Mouse (Mus musculus): ENCODE measurements around the gene Pfkfb1.

Pfkfb1 gene

DNA sequence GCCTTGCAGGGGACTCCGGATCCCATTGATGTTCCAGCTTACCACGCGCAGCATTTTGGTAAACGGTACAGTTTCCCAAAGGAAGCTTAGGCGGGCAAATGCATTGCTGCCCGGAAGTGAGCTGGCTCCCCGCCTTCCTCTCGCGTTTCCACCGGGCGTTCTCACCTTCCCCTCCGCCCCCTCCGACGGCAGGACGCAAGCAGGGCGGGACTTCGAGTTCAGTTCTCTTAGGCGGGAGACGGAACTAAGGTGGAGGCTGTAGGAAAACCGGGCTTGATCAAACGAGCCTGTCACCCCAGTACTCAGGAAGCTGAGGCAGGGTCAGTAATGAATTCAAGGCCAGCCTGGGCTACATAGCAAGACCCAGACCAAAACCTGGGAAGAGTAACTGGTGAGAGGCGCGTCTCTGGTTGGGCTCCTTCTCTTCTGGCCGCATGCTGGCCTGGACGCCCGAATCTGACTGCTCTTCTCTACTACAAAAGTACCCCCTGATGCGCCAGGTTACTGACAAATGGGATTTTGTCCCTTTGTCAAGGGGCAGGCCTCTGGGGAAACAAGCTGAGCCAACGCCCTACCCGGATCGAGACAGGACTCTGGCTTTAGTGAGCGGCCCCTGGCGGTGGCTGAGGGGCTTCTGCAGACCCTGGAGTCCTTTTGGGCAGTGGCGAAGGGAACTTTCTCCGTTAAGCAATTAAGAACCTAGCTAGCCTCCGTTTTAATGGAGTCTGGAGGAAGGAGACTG, at the start of gene Pfkfb1:
Pfkfb1 (plus strand) TSS at position 207 of the 742 bp plus-strand sequence.
- peak; percentile 64 for DNase-seq

DNA sequence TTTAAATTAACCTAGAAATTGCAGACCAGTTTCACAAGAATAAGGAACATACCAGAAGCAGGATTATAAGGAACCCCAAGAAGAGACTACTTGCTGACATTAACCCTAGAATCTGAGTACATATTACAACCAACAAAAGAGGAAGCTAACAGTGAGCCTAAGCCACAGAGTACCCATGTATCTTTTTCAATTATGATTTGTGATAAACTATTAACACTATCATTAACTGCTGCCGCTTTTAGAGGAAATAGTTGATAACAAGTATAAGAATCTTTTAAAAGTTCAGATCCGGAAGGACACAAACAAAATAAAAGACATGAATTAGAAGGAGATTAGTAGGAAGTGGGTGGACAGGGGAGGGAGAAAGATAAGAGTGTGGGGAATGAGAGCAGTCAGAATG, 47.9 kb upstream of the Pfkfb1 start:
- DNase-seq = no peak

- DNase-seq = no peak
Observed at GRCm38 (mm10) chrX:150541684-150542083, 46.3 kb upstream of the Pfkfb1 start.

DNA sequence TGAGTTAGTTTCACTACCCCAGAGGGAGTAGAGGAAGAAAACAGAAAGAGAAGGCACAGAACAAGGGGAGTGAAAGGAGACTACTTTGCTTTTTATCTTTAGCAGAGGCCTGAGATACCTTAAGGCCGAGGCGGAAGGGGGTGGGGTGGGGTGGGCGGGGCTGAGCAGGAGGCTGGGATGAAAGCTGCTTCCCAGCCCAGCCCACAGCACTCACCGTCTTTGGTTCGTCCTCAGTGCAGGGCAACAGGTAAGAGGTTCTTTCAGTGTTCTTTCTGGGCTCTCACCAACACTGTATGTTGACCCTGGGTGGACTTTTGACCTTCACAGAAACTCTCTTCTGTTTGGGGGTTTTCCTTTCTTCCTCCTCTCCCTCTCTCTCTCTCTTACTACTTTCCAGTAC, 40.8 kb upstream of the Pfkfb1 start, which contains the start of gene Alas2:
Alas2 (plus strand) TSS at position 137 of the 400 bp plus-strand sequence.
- DNase-seq = no peak

- no peak for DNase-seq
Observed at GRCm38 (mm10) chrX:150549639-150550038, 38.4 kb upstream of the Pfkfb1 start.

DNA sequence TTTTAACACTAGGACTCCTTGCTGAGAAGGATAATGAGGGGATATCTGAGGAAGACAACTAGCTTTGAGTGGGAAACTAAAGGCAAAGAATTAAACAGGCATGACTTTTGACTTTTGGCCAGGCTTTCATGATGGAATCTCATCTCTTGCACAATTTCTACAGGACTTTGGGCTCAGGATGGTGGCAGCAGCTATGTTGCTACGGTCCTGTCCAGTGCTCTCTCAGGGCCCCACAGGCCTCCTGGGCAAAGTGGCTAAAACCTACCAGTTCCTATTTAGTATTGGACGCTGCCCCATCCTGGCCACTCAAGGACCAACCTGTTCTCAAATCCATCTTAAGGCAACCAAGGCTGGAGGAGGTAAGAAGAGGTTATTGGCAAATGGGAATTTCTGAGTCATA, 36.0 kb upstream of the Pfkfb1 start:
- no peak for DNase-seq

DNA sequence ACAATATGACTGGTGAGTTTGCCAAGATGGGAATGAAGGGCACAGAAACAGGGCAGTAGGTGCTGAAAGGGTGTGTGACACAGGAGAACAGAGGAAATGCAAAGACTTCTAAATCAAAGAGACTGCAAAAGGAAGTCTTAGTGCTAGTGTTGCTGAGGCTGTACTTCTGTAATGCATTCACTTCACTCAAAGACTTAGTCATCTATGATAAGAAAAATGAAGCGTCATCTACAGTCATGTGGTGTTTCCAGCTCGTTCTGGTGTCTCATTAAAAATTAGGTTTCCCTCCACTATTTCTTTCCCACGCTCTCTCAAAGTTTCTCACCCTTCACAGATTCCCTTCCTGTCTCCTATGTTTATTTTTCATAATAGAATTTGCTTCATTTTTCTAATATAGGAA, 34.0 kb upstream of the Pfkfb1 start:
- DNase-seq = no peak

GRCm38 (mm10) chrX:150564644-150565357, 23.2 kb upstream of the Pfkfb1 start:
- DNase-seq = no peak

GRCm38 (mm10) chrX:150581921-150582320, 6.1 kb upstream of the Pfkfb1 start:
- no peak for DNase-seq

DNA sequence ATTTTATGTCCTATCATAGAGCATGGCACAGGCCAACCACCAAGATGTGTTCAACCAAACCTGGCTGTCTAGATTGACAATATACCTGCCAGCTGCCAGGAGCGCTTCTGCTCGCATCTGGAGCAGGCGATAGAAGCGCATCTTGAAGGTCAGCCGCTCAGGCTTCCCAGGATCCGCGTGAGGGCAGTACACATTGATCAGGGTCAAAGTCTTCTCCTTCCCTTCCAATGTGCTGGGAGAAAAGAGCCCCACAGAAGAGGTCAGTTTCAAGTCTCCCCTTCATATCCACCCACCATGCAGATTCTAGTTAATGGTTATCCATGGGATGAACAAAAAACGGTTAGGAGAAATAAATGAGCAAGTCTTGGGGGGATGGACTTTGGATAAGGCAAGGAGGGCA, 2.9 kb upstream of the Pfkfb1 start:
- no peak for DNase-seq

DNA sequence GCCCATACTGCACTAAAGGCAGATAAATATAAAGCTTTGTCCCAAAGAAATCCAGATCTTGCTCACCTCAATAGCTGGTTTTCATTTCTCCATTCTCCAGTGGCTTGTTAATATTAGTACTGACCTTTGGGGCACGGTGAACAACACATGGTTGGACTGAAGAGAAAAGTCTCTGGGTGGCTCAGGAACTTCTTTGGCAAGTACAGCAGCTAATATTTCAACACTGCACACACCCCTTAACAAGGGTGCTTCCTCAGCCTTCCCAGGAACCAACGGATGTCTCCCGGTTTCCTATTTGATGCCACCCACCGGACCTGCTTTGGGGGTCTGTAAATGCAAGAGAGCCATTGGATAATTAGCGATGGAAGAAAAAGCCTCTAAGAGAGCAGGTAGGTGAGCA, 1.7 kb downstream of the Pfkfb1 start, which contains the start of gene Apex2:
Apex2 (minus strand) TSS at position 173 of the 400 bp plus-strand sequence.
- DNase-seq = no peak

- no peak for DNase-seq
Observed at GRCm38 (mm10) chrX:150593266-150594035, 5.4 kb downstream of the Pfkfb1 start.

DNA sequence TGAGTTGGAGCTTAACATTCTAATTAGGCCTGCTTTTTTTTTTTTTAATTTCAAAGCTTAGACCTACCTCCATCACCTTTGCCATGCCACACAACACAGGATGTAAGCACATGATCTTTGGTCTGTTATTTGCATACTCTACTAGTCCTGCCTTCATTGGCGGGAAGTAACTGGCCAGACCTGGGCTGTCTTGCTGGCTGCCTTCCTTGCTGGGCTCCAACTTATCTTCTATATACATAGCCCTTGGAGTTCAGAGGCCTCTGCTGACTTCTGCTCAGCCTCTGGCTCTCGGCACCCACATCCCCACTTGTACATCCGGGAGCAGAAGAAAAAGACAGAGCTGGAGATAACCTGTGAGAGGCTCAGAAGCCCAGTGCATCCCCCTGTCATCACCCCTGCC, 6.1 kb downstream of the Pfkfb1 start:
- no peak for DNase-seq

DNA sequence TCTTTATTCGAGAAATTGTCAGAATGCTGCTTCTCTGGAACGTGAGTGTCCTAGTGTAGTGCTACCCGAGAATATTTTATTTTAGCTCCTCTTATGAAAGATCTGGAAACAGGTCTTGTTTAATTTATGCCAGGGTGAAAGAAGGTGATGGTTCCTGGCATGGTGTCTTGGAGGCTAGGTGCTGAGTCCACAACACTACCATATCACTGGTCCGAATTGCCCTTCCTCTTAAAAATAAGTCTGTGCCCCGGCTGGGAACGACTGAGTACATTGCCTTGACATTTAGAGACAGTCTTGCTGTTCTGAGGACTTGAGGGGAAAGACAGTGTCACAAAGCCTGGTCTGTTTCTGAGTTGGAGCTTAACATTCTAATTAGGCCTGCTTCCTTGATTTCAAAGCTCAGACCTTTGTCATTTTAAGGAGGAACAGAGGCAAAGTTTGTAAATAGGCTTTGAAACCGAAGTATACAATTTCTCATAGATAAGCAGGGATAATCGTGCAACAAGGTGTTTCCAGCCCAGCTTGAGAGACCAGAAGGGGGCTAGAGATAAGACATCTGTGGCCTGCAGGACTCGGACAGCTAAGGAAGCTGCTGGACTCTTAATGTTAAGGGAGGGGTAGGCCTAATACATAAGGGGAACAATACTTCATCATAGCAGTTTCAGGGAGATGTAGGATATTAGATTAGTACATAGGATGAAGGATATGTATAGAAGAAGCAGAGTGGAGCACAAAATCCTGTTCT, 7.2 kb downstream of the Pfkfb1 start:
- DNase-seq = no peak

GRCm38 (mm10) chrX:150598882-150599281, 10.9 kb downstream of the Pfkfb1 start:
- no peak for DNase-seq

GRCm38 (mm10) chrX:150636421-150636820, 48.4 kb downstream of the Pfkfb1 start:
- DNase-seq = no peak

DNA sequence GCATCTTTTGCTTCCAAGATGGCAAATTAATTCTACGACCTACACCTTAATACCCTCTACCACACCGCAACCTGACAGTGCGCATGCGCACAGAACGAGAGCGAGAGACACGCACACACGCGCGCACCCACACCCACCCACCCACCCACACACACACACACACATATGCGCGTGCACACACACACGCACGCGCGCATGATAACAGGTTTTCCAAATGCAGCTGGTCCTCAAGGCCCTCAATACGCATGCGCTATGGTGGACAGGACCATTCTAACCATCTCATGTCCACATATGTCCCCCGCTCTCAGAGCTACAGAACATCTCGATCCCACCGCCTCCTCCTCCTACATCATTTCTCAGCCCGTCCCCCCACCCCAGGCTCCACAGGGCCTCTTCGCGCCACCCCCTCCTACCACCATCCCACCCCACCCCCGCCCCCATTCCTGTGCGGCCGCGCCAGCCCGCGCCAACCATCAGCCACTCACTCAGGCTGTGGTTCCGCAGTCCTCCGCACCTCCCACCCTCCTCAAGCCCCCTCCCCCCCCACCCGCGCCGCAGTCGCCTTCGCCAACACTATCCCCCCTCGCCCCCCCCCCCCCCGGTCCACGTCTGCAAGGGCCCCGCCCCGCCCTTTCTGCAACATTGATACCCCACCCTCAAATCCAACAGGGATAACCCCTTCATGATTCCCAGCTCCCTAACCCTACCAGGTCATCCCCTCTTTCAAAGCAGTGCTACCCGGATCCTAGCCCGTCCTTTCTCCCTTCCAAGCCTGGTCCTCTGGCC, 68.3 kb downstream of the Pfkfb1 start:
- peak; percentile 38 for DNase-seq

- DNase-seq = peak; percentile 51
Observed at GRCm38 (mm10) chrX:150656908-150657796, 69.1 kb downstream of the Pfkfb1 start, which contains the start of gene Tro. TSS of gene Tro (minus strand) at chrX:150657583.

DNA sequence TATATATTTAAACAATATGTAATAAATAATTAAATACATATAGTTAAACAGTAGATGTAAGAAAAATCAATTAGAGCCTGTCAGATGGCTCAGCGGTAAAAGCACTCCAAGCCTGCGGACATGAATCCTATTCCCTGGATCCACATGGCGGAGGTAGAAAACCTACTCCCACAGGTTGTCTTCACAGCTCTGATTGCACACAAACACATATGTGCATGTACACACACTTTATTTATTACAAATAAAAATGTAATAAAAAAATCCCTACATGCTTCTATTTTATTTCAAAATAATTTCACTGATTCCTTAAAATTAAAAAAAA, 69.7 kb downstream of the Pfkfb1 start:
- no peak for DNase-seq

DNA sequence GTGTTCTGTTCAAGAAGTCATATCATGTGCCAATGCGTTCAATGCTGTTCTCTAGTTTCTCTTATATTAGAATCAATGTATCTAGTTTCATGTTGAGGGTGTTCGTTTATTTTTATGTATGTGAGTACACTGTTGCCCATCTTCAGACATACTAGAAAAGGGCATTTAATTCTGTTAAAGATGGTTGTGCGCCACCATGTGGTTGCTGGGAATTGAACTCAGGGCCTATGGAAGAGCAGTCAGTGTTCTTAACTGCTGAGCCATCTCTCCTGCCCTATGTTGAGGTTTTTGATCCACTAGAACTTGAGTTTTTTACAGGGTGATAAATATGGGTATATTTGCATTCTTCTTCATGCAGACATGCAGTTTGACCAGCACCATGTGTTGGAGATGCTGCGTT, 74.8 kb downstream of the Pfkfb1 start:
- peak; percentile 25 for DNase-seq

GRCm38 (mm10) chrX:150677505-150677904, 89.5 kb downstream of the Pfkfb1 start:
- DNase-seq = no peak
